Mouse (Mus musculus) spleen, adult 2 months (tissue): ENCODE measurements around the gene Prnp.

Experiments
- CTCF ChIP-seq: fragments of 200-500 bp; IDR thresholded peaks from 2 replicates; pipeline ENCODE4 v1.5.1; 2011; ENCODE audit warnings: mild to moderate bottlenecking, inconsistent platforms; ENCODE audit not compliant: insufficient read depth, insufficient read length, insufficient replicate concordance; ENCODE audit errors: extremely low read depth
- POLR2A ChIP-seq: fragments of 200-500 bp; IDR thresholded peaks from 2 replicates; pipeline ENCODE4 v1.6.1; 2011; ENCODE audit warnings: low read depth, low read length, inconsistent platforms

GRCm38 (mm10) chr2:131987950-131988349 lies 78.2 kb downstream of the Prnp start:
- TF ChIP-seq POLR2A (no peak), CTCF (no peak)
